Mouse (Mus musculus): ENCODE results near the gene Tbc1d24.

- TF ChIP-seq POLR2A (IDR thresholded peaks at IDR 0.05; ENCODE audit: extremely low read depth, insufficient read depth, low read length): no peak
- TF ChIP-seq CTCF (IDR thresholded peaks at IDR 0.05; ENCODE audit: low read depth, low read length): no peak
These were observed 77.8 kb downstream of the Tbc1d24 start for GRCm38 (mm10) chr17:24127592-24127991.
